7 mouse cellular contexts compared by ENCODE assay signal in the genomic region with DNA sequence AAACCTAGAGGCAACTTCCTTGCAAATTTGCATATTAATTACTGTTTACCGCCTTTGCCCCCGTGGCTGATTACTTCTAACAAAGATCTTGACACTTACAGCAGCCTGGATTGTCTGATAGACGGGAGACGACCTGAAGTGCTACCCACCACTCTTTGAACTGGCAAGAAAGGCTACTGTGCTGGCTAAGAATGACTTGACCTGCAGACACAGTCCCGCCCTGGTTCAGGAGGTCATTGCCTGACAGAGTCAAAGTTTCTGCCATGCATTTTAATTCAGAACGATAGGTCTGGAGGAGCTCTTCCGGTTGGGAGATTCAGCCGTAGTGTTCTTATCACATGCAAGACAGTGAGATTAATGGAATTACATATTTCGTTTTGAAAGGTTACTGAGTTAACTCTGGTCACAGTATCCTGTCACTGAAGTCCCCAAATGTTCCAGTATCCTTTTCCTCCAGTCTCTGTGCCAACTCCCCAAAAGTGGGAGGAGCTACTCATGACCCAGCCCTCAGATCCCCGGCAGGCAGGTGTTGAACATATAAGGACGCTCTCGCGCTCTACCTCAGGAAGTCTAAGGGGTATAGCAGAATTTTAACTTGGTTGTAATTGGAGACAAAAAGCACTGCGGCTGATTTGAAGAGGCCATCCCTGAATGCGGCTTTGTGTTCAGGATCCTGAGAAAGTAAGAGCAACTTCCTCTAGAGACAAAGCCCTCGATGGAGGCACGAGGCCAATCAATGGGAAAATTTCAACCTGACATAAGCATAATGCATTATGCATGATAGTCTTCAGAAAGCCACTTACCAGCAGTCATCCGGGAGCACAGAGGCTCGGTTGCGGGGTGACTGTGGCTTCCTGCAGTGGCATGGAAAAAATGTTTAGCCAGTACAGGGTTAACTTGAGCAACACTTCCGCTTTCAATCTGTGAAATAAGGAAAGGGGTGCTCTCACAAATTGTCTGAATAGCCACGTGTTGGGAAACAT. TPM values are rescaled to one million over a fixed set of nuclear protein-coding genes. Genes with fewer than 3 reads are reported as not detected.
DNase-seq lines count a peak whose midpoint lies in the region; ATAC-seq and TF ChIP-seq lines count a peak whose summit lies in the region.

No protein-coding gene starts in this region.

- H3K27ac ChIP-seq in hindbrain, embryonic 10.5 days, result peak overlapping the region; percentile 76
- no peak overlapping the region for H3K27ac ChIP-seq in left cerebral cortex, adult 2 months

- ATAC-seq in megakaryocyte-erythroid progenitor cell, adult 5-6 weeks (replicated peaks; ENCODE audit: low FRiP score, low TSS enrichment, poor library complexity, severe bottlenecking), result peak; percentile 87
- no peak for ATAC-seq in activated CD4-positive, CD25-positive, alpha-beta regulatory T cell, adult 4 months

- no peak for TF ChIP-seq CTCF in left cerebral cortex, adult 2 months (IDR thresholded peaks at IDR 0.05)

- H3K27me3 ChIP-seq in hindbrain, embryonic 10.5 days (ENCODE audit: insufficient read depth, poor library complexity, severe bottlenecking), result peaks cover 17% of the 10 kb centered on the region; the same call in 1 of the 2 replicates

- WGBS in hindbrain, embryonic 10.5 days, result 16% methylated on average over 22 of the region's 22 CpGs

- H3K9me3 ChIP-seq in hindbrain, embryonic 10.5 days, result no peaks in the 10 kb centered on the region

- H3K4me3 ChIP-seq in hindbrain, embryonic 10.5 days, result peak overlapping the region; percentile 34
- no peak overlapping the region; the same call in 1 of the 2 replicates for H3K4me3 ChIP-seq in left cerebral cortex, adult 2 months

- H3K4me1 ChIP-seq in hindbrain, embryonic 10.5 days (replicated peaks), result peaks cover 45% of the 10 kb centered on the region

- peak; percentile 11 for DNase-seq in 416B (ENCODE audit: low read depth)
- DNase-seq in CD4-positive helper T cell, adult 2 months (ENCODE audit: low read depth, low spot score), result peak; percentile 8
- peak; percentile 63 for DNase-seq in hindbrain, embryonic 10.5 days (ENCODE audit: low spot score)
- DNase-seq in left cerebral cortex, adult 2 months (ENCODE audit: extremely low spot score in 1 of 2, low spot score in 2 of 2), result no peak
- no peak for DNase-seq in gastrocnemius, postnatal 10 days

- no peaks in the 10 kb centered on the region for H3K36me3 ChIP-seq in hindbrain, embryonic 10.5 days

- intact Hi-C loops in left cerebral cortex, adult 2 months (cut with DNase I), result no loop called here

RNA-seq across cellular contexts. Expression of gene Dact1, which starts 15.4 kb away (rescaled TPM):
- polyA plus RNA-seq in hindbrain, embryonic 10.5 days (2016; fragmentation: Nextera tagmentation; extraction: Ambion mirVana), result 12.2 and 15.2 TPM in 2 replicates
- total RNA-seq in megakaryocyte-erythroid progenitor cell, adult 5-6 weeks (2014; fragmentation: Nextera tagmentation), result 1.0 and 1.3 TPM in 2 replicates
- 0.47 and 1.9 TPM in 2 replicates for total RNA-seq in megakaryocyte-erythroid progenitor cell, adult 5-6 weeks (2017)
- under 1 TPM in 1 of 2 experiments, not detected in 1; 0.13 TPM for polyA plus RNA-seq in activated CD4-positive, CD25-positive, alpha-beta regulatory T cell, adult 4 months (2017; shearing (Covaris generic))
- 10 to 100 TPM in 1 of 2 experiments, 1 to 10 TPM in 1; 9.6 to 12.3 TPM for total RNA-seq in left cerebral cortex, adult 2 months (2021)
- 10 to 100 TPM; 13.1 to 20.5 TPM for total RNA-seq in gastrocnemius, postnatal 10 days (2021)

Comparison
In these comparisons a context has a peak if more than half of its experiments do, and no peak if none do; other contexts are left out.
1. DNase-seq: peak in 416B (single experiment), CD4-positive helper T cell, adult 2 months (single experiment) and hindbrain, embryonic 10.5 days (single experiment); none in left cerebral cortex, adult 2 months (0 of 2) and gastrocnemius, postnatal 10 days (single experiment).